Mouse (Mus musculus) kidney, embryonic 16.5 days (tissue): ENCODE measurements around the gene Ccdc187. TPM values are rescaled to one million over a fixed set of nuclear protein-coding genes. Genes with fewer than 3 reads are reported as not detected.
A peak's percentile ranks its signal among the peaks of the same experiment; 100 is the strongest.

Experiments used
- ATAC-seq: fragments of 200-750 bp; cut with Nextera tagmentation; 2 replicates; pipeline ENCODE4 v1.8.0; 2017; ENCODE audit warnings: moderate TSS enrichment; ENCODE audit not compliant: low FRiP score, low TSS enrichment
- H3K27ac ChIP-seq: fragments of 300-500 bp; sonication (generic); 2 replicates; pipeline ENCODE4 v1.5.1; 2014; ENCODE audit warnings: low read length
- H3K27me3 ChIP-seq: fragments of 300-500 bp; sonication (generic); 2 replicates; pipeline ENCODE4 v1.6.1; 2014; ENCODE audit warnings: low read length, control low read depth, mixed read lengths; ENCODE audit not compliant: insufficient read depth
- H3K36me3 ChIP-seq: fragments of 300-500 bp; sonication (generic); 2 replicates; pipeline ENCODE4 v1.6.1; 2014; ENCODE audit warnings: low read length, control low read depth, mixed read lengths; ENCODE audit not compliant: insufficient read depth
- H3K4me1 ChIP-seq: fragments of 300-500 bp; sonication (generic); 2 replicates; pipeline ENCODE4 v1.6.1; 2014; ENCODE audit warnings: low read length, control low read depth, mixed read lengths; ENCODE audit not compliant: insufficient read depth
- H3K4me2 ChIP-seq: fragments of 300-500 bp; sonication (generic); replicated peaks from 2 replicates; pipeline ENCODE4 v1.6.1; 2014; ENCODE audit warnings: low read depth, low read length
- H3K4me3 ChIP-seq: fragments of 300-500 bp; sonication (generic); 2 replicates; pipeline ENCODE4 v1.5.1; 2014; ENCODE audit warnings: mild to moderate bottlenecking, low read length
- H3K9ac ChIP-seq: fragments of 300-500 bp; sonication (generic); replicated peaks from 2 replicates; pipeline ENCODE4 v1.6.1; 2014; ENCODE audit warnings: low read length
- H3K9me3 ChIP-seq: fragments of 300-500 bp; sonication (generic); 2 replicates; pipeline ENCODE4 v1.6.1; 2016; ENCODE audit warnings: low read length, control low read depth
- WGBS: fragments of 180-500 bp; shearing (Covaris S2); extraction: QIAGEN DNeasy Blood & Tissue Kit; methylation state at CpG from one replicate; pipeline ENCODE4 v1.1.7; 2014; 5-methylcytosine and 5-hydroxymethylcytosine counted together
- polyA plus RNA-seq: library from polyadenylated mRNA; unstranded; fragments of >200 nt; fragmentation: Nextera tagmentation; extraction: Ambion mirVana; gene quantifications from 2 replicates; pipeline ENCODE4 v1.2.1, GENCODE M21; 2015

The Ccdc187 gene
- polyA plus RNA-seq, 1 experiment from 2014 or later = 0.02 TPM

- no peak for ATAC-seq
- WGBS = 88% methylated on average over 4 of the region's 4 CpGs
- Histone ChIP-seq H3K9me3 (no peaks in the 10 kb centered on the region), H3K36me3 (peaks cover 49% of the 10 kb centered on the region), H3K27me3 (no peaks in the 10 kb centered on the region), H3K4me2 (no peak overlapping the region), H3K4me1 (no peaks in the 10 kb centered on the region), H3K4me3 (no peak overlapping the region), H3K27ac (no peak overlapping the region), H3K9ac (no peak overlapping the region)
These were observed 33.5 kb upstream of the Ccdc187 start for GRCm38 (mm10) chr2:26327852-26328251.

GRCm38 (mm10) chr2:26325386-26326181 is 31.2 kb upstream of the Ccdc187 start:
- H3K9me3 ChIP-seq = no peaks in the 10 kb centered on the region
- H3K9ac ChIP-seq = no peak overlapping the region
- no peaks in the 10 kb centered on the region for H3K27me3 ChIP-seq
- H3K27ac ChIP-seq = no peak overlapping the region
- no peaks in the 10 kb centered on the region for H3K4me1 ChIP-seq
- WGBS = 68% methylated on average over 15 of the region's 15 CpGs
- H3K4me3 ChIP-seq = no peak overlapping the region
- H3K36me3 ChIP-seq = peaks cover 50% of the 10 kb centered on the region
- peak; percentile 85 for ATAC-seq
- no peak overlapping the region for H3K4me2 ChIP-seq

- no peaks in the 10 kb centered on the region for H3K9me3 ChIP-seq
- 87% methylated on average over 2 of the region's 2 CpGs for WGBS
- H3K27me3 ChIP-seq = no peaks in the 10 kb centered on the region
- no peak overlapping the region for H3K4me3 ChIP-seq
- ATAC-seq = no peak
- H3K4me1 ChIP-seq = no peaks in the 10 kb centered on the region
- no peak overlapping the region for H3K4me2 ChIP-seq
- H3K27ac ChIP-seq = no peak overlapping the region
- H3K9ac ChIP-seq = no peak overlapping the region
- peaks cover 45% of the 10 kb centered on the region for H3K36me3 ChIP-seq
These were observed 30.6 kb upstream of the Ccdc187 start for GRCm38 (mm10) chr2:26324917-26325316.

GRCm38 (mm10) chr2:26323589-26324325 is 29.4 kb upstream of the Ccdc187 start:
- H3K4me3 ChIP-seq = no peak overlapping the region
- H3K4me1 ChIP-seq = peaks cover 9% of the 10 kb centered on the region; the same call in 1 of the 2 replicates
- no peak overlapping the region for H3K4me2 ChIP-seq
- H3K9me3 ChIP-seq = no peaks in the 10 kb centered on the region
- H3K36me3 ChIP-seq = peaks cover 45% of the 10 kb centered on the region
- no peak for ATAC-seq
- H3K27me3 ChIP-seq = no peaks in the 10 kb centered on the region
- 82% methylated on average over 13 of the region's 13 CpGs for WGBS
- H3K9ac ChIP-seq = no peak overlapping the region
- H3K27ac ChIP-seq = no peak overlapping the region

- ATAC-seq = no peak
- Histone ChIP-seq H3K4me2 (no peak overlapping the region), H3K4me3 (no peak overlapping the region), H3K9ac (no peak overlapping the region), H3K27ac (no peak overlapping the region), H3K9me3 (no peaks in the 10 kb centered on the region), H3K36me3 (peaks cover 27% of the 10 kb centered on the region), H3K27me3 (no peaks in the 10 kb centered on the region), H3K4me1 (peaks cover 23% of the 10 kb centered on the region)
- WGBS = 85% methylated on average over 14 of the region's 14 CpGs
These were observed 26.2 kb upstream of the Ccdc187 start for GRCm38 (mm10) chr2:26320245-26321185.

- H3K9ac ChIP-seq = no peak overlapping the region
- no peaks in the 10 kb centered on the region for H3K27me3 ChIP-seq
- no peak overlapping the region for H3K27ac ChIP-seq
- no peak overlapping the region for H3K4me2 ChIP-seq
- 86% methylated on average over 13 of the region's 13 CpGs for WGBS
- no peaks in the 10 kb centered on the region for H3K9me3 ChIP-seq
- no peak for ATAC-seq
- no peak overlapping the region for H3K4me3 ChIP-seq
- peaks cover 19% of the 10 kb centered on the region for H3K36me3 ChIP-seq
- peaks cover 27% of the 10 kb centered on the region for H3K4me1 ChIP-seq
These were observed 25.3 kb upstream of the Ccdc187 start for GRCm38 (mm10) chr2:26319519-26320244.

GRCm38 (mm10) chr2:26319109-26319508 is 24.8 kb upstream of the Ccdc187 start:
- 82% methylated on average over 9 of the region's 9 CpGs for WGBS
- Histone ChIP-seq H3K4me1 (peaks cover 33% of the 10 kb centered on the region), H3K9me3 (no peaks in the 10 kb centered on the region), H3K4me2 (no peak overlapping the region), H3K9ac (no peak overlapping the region), H3K27me3 (no peaks in the 10 kb centered on the region), H3K27ac (no peak overlapping the region), H3K36me3 (peaks cover 13% of the 10 kb centered on the region; the same call in 1 of the 2 replicates), H3K4me3 (no peak overlapping the region)
- no peak for ATAC-seq

GRCm38 (mm10) chr2:26317991-26318672 is 23.8 kb upstream of the Ccdc187 start:
- Histone ChIP-seq H3K9me3 (no peaks in the 10 kb centered on the region), H3K9ac (no peak overlapping the region; the same call in 1 of the 2 replicates), H3K27me3 (no peaks in the 10 kb centered on the region), H3K4me2 (no peak overlapping the region), H3K4me3 (no peak overlapping the region), H3K36me3 (peaks cover 4% of the 10 kb centered on the region; the same call in 1 of the 2 replicates), H3K4me1 (peaks cover 36% of the 10 kb centered on the region), H3K27ac (no peak overlapping the region)
- WGBS = 74% methylated on average over 3 of the region's 3 CpGs
- ATAC-seq = no peak
